Mouse (Mus musculus): Measurements from ENCODE around the gene Mrpl51. TPM values are rescaled to one million over a fixed set of nuclear protein-coding genes. Genes with fewer than 3 reads are reported as not detected.

Mrpl51 gene
- polyA plus RNA-seq, 1 experiment from 2014 or later: 211 TPM

DNA sequence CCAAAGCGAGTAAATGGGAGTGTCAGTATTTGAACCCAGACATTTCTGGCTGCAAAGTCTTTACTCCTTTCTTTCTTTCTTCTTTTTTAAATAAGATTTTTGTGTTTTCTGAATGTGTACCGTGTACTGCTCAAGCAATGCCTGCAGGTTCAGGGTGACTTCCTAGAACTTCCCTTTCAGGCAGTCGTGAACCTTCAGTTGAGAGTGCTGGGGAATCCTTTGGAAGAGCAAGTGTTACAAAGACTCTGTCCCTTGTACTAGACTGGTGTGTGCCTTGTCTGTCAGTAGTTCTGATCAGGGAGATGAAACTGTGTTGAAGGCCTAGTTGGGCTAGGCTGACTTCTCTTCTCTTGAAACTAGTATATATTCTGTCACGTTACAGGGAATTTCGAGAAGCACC lies 1.2 kb downstream of the Mrpl51 start:
- Histone ChIP-seq H3K4me3 (ENCODE audit: low read depth, low read length) (peak overlapping the region; percentile 65), H3K4me1 (replicated peaks; ENCODE audit: control insufficient read depth, insufficient read depth) (0 out of 2 replicates have a peak, but pooled peaks cover 3% of the 10 kb centered on the region), H3K9me3 (ENCODE audit: control insufficient read depth, low read length) (no peaks in the 10 kb centered on the region), H3K27me3 (ENCODE audit: control insufficient read depth, insufficient read depth, low read length) (no peaks in the 10 kb centered on the region), H3K4me2 (replicated peaks; ENCODE audit: low read depth) (peak overlapping the region; percentile 77), H3K27ac (replicated peaks) (peak overlapping the region; percentile 97), H3K36me3 (ENCODE audit: control insufficient read depth, insufficient read depth, low read length) (0 out of 2 replicates have a peak, but pooled peaks cover 2% of the 10 kb centered on the region), H3K9ac (ENCODE audit: low read length) (peak overlapping the region; percentile 73)
- WGBS: 38% methylated on average over 5 of the region's 5 CpGs
- no peak for ATAC-seq (ENCODE audit: low FRiP score, low TSS enrichment)
- no peak for TF ChIP-seq EP300 (optimal IDR thresholded peaks at IDR 0.05)
- TF ChIP-seq CTCF (IDR thresholded peaks at IDR 0.05; ENCODE audit: low read depth): no peak
- no peak for DNase-seq (ENCODE audit: low spot score)

DNA sequence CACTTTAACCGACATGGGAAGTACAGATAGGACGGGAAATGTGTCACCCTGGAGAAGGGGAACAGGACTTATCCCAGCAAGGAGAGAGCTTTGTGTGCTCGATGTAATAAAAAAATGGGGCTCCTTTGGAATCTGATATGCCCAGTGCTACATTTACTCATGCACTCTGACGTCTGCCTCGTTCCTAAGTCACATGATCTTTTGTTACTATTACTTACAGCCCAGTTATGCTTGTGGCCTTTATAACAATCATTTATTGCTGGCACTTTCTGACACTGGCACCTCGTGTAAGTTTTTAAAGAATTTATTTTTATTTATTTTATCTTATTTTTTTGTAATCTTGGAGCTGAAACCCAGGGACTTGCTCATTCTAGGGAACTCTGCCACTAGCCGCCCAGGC lies 1.8 kb downstream of the Mrpl51 start:
- no peaks in the 10 kb centered on the region for H3K9me3 ChIP-seq (ENCODE audit: control insufficient read depth, low read length)
- H3K36me3 ChIP-seq (ENCODE audit: control insufficient read depth, insufficient read depth, low read length): no peaks in the 10 kb centered on the region
- TF ChIP-seq CTCF (IDR thresholded peaks at IDR 0.05; ENCODE audit: low read depth) (no peak), EP300 (optimal IDR thresholded peaks at IDR 0.05) (no peak)
- DNase-seq (ENCODE audit: low spot score): no peak
- 49% methylated on average over 7 of the region's 7 CpGs for WGBS
- no peak overlapping the region for H3K4me2 ChIP-seq (replicated peaks; ENCODE audit: low read depth)
- no peaks in the 10 kb centered on the region for H3K27me3 ChIP-seq (ENCODE audit: control insufficient read depth, insufficient read depth, low read length)
- no peak overlapping the region for H3K4me3 ChIP-seq (ENCODE audit: low read depth, low read length)
- 0 out of 2 replicates have a peak, but pooled peaks cover 3% of the 10 kb centered on the region for H3K4me1 ChIP-seq (replicated peaks; ENCODE audit: control insufficient read depth, insufficient read depth)
- no peak for ATAC-seq (ENCODE audit: low FRiP score, low TSS enrichment)
- no peak overlapping the region for H3K27ac ChIP-seq (replicated peaks)
- no peak overlapping the region for H3K9ac ChIP-seq (ENCODE audit: low read length)

- H3K27ac ChIP-seq (replicated peaks): no peak overlapping the region
- H3K36me3 ChIP-seq (ENCODE audit: control insufficient read depth, insufficient read depth, low read length): no peaks in the 10 kb centered on the region
- ATAC-seq (ENCODE audit: low FRiP score, low TSS enrichment): no peak
- no peak for DNase-seq (ENCODE audit: low spot score)
- 0 out of 2 replicates have a peak, but pooled peaks cover 3% of the 10 kb centered on the region for H3K4me1 ChIP-seq (replicated peaks; ENCODE audit: control insufficient read depth, insufficient read depth)
- TF ChIP-seq CTCF (IDR thresholded peaks at IDR 0.05; ENCODE audit: low read depth) (no peak), EP300 (optimal IDR thresholded peaks at IDR 0.05) (no peak)
- no peak overlapping the region for H3K4me3 ChIP-seq (ENCODE audit: low read depth, low read length)
- H3K9ac ChIP-seq (ENCODE audit: low read length): no peak overlapping the region
- H3K9me3 ChIP-seq (ENCODE audit: control insufficient read depth, low read length): no peaks in the 10 kb centered on the region
- H3K27me3 ChIP-seq (ENCODE audit: control insufficient read depth, insufficient read depth, low read length): no peaks in the 10 kb centered on the region
- no peak overlapping the region for H3K4me2 ChIP-seq (replicated peaks; ENCODE audit: low read depth)
- WGBS: 38% methylated on average over 1 of the region's 1 CpGs
Measured at GRCm38 (mm10) chr6:125195541-125196075, 4.0 kb downstream of the Mrpl51 start.

- WGBS: 69% methylated on average over 3 of the region's 3 CpGs
Measured at GRCm38 (mm10) chr6:125196301-125196700, 4.7 kb downstream of the Mrpl51 start.

GRCm38 (mm10) chr6:125197166-125197565 lies 5.6 kb downstream of the Mrpl51 start:
- ATAC-seq (ENCODE audit: low FRiP score, low TSS enrichment) (no peak), DNase-seq (ENCODE audit: low spot score) (no peak)
- Histone ChIP-seq H3K4me1 (replicated peaks; ENCODE audit: control insufficient read depth, insufficient read depth) (0 out of 2 replicates have a peak, but pooled peaks cover 3% of the 10 kb centered on the region), H3K27ac (replicated peaks) (no peak overlapping the region), H3K36me3 (ENCODE audit: control insufficient read depth, insufficient read depth, low read length) (no peaks in the 10 kb centered on the region), H3K9ac (ENCODE audit: low read length) (no peak overlapping the region), H3K4me3 (ENCODE audit: low read depth, low read length) (no peak overlapping the region), H3K9me3 (ENCODE audit: control insufficient read depth, low read length) (no peaks in the 10 kb centered on the region), H3K27me3 (ENCODE audit: control insufficient read depth, insufficient read depth, low read length) (no peaks in the 10 kb centered on the region), H3K4me2 (replicated peaks; ENCODE audit: low read depth) (no peak overlapping the region)
- WGBS: 75% methylated on average over 5 of the region's 5 CpGs
- TF ChIP-seq CTCF (IDR thresholded peaks at IDR 0.05; ENCODE audit: low read depth) (no peak), EP300 (optimal IDR thresholded peaks at IDR 0.05) (no peak)

More at GRCm38 (mm10) chr6:125196301-125196700, 4.7 kb downstream of the Mrpl51 start:
- Histone ChIP-seq H3K36me3 (ENCODE audit: control insufficient read depth, insufficient read depth, low read length) (no peaks in the 10 kb centered on the region), H3K9me3 (ENCODE audit: control insufficient read depth, low read length) (no peaks in the 10 kb centered on the region), H3K4me1 (replicated peaks; ENCODE audit: control insufficient read depth, insufficient read depth) (0 out of 2 replicates have a peak, but pooled peaks cover 3% of the 10 kb centered on the region), H3K27me3 (ENCODE audit: control insufficient read depth, insufficient read depth, low read length) (no peaks in the 10 kb centered on the region), H3K4me3 (ENCODE audit: low read depth, low read length) (no peak overlapping the region), H3K27ac (replicated peaks) (no peak overlapping the region), H3K4me2 (replicated peaks; ENCODE audit: low read depth) (no peak overlapping the region), H3K9ac (ENCODE audit: low read length) (no peak overlapping the region)
- TF ChIP-seq CTCF (IDR thresholded peaks at IDR 0.05; ENCODE audit: low read depth): no peak
- TF ChIP-seq EP300 (optimal IDR thresholded peaks at IDR 0.05): no peak
- DNase-seq (ENCODE audit: low spot score): no peak
- ATAC-seq (ENCODE audit: low FRiP score, low TSS enrichment): no peak

DNA sequence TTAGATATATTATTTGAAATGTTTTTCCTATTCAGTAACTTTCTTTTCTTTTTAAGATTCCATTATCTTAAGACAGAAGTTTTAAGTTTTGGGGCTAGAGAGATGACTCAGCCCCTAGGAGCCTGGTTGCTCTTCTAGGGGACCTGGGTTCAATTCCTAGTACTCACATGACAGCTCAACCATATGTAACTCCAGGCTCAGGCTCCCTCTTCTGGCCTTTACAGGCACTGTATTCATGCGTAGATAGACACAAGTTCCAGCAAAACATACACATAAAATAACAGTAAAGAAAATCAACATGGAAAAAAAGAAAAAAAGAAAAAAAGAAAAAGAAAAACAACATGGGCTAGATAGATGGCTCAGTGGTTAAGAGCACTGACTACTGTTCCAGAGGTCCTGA lies 18.8 kb downstream of the Mrpl51 start:
- Histone ChIP-seq H3K4me1 (replicated peaks; ENCODE audit: control insufficient read depth, insufficient read depth) (no peaks in the 10 kb centered on the region), H3K9ac (ENCODE audit: low read length) (no peak overlapping the region), H3K9me3 (ENCODE audit: control insufficient read depth, low read length) (no peaks in the 10 kb centered on the region), H3K36me3 (ENCODE audit: control insufficient read depth, insufficient read depth, low read length) (no peaks in the 10 kb centered on the region), H3K27ac (replicated peaks) (no peak overlapping the region), H3K4me2 (replicated peaks; ENCODE audit: low read depth) (no peak overlapping the region), H3K27me3 (ENCODE audit: control insufficient read depth, insufficient read depth, low read length) (no peaks in the 10 kb centered on the region), H3K4me3 (ENCODE audit: low read depth, low read length) (no peak overlapping the region)
- 80% methylated on average over 1 of the region's 1 CpGs for WGBS
- ATAC-seq (ENCODE audit: low FRiP score, low TSS enrichment) (no peak), DNase-seq (ENCODE audit: low spot score) (no peak)
- peak; percentile 40 for TF ChIP-seq CTCF (IDR thresholded peaks at IDR 0.05; ENCODE audit: low read depth)
- TF ChIP-seq EP300 (optimal IDR thresholded peaks at IDR 0.05): no peak

Measured in stomach, postnatal 0 days (tissue).